ENCODE assay signal across 8 mouse cellular contexts in the genomic region with DNA sequence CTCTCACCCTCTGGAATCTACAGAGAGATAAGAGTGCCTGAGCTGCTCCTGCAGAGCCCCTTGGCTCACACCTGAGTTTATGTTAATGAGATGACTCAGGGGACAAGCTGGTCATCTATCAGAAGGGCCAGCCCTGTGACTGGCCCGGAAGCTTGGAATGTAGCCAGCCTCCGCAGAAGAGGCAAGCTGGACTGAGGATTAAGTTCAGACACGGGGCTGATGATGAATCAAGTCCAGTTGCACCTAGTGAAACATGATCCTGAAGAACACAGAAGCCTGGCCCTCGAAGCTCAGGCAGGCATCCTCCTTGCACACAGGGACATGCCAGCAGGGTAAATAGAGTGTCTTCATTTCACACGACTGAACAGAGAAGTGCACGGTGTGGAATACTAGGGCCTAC. TPM values are rescaled to one million over a fixed set of nuclear protein-coding genes. Genes with fewer than 3 reads are reported as not detected.
DNase-seq lines count a peak whose midpoint lies in the region; ATAC-seq and TF ChIP-seq lines count a peak whose summit lies in the region.

No protein-coding gene starts in this region.

- WGBS in thymus, adult 2 months = 85% methylated on average over 6 of the region's 6 CpGs

- peak overlapping the region; percentile 38 for H3K27ac ChIP-seq in thymus, adult 2 months (ENCODE audit: control insufficient read depth, insufficient read depth, low read length)

- ATAC-seq in inflammation-experienced regulatory T-cells, adult 6 months = no peak

- no peak for DNase-seq in thymus, adult 2 months
- DNase-seq in thymus, postnatal 4 days = no peak
- peak; percentile 88 for DNase-seq in gastrocnemius, adult 18-20 months (ENCODE audit: low spot score)
- DNase-seq in kidney, adult 18-20 months = peak; percentile 14
- peak; percentile 50 for DNase-seq in urinary bladder, postnatal 25 days (ENCODE audit: low spot score)
- no peak for DNase-seq in left cerebral cortex, adult 18-20 months (ENCODE audit: low spot score in 2 of 2)
- DNase-seq in left cerebral cortex, adult 11 months (ENCODE audit: low spot score) = no peak

- no peak overlapping the region for H3K4me3 ChIP-seq in thymus, adult 2 months (ENCODE audit: control insufficient read depth, insufficient read depth, low read length)

- H3K36me3 ChIP-seq in thymus, adult 2 months (ENCODE audit: control insufficient read depth, insufficient read depth, low read length) = peaks cover 20% of the 10 kb centered on the region

- H3K4me1 ChIP-seq in thymus, adult 2 months (replicated peaks; ENCODE audit: control insufficient read depth, insufficient read depth, low read length) = peaks cover 24% of the 10 kb centered on the region

- no peak for TF ChIP-seq POLR2A in thymus, adult 2 months (IDR thresholded peaks at IDR 0.05; ENCODE audit: control insufficient read depth, extremely low read depth, insufficient read depth, low read length, poor library complexity)

- no peaks in the 10 kb centered on the region for H3K27me3 ChIP-seq in thymus, adult 2 months (ENCODE audit: control insufficient read depth, insufficient read depth, low read length)

- no peak for TF ChIP-seq CTCF in thymus, adult 2 months (IDR thresholded peaks at IDR 0.05; ENCODE audit: borderline replicate concordance, control insufficient read depth, extremely low read depth, insufficient read depth, low read length, poor library complexity)

RNA-seq across cellular contexts. Expression of a gene that starts 17.7 kb away (rescaled TPM):
- 5.0 and 7.8 TPM in 2 replicates for polyA plus RNA-seq in thymus, adult 2 months (2012; rRNA removed)
- under 1 TPM; 0.43 to 0.73 TPM for total RNA-seq in gastrocnemius, adult 18-20 months (2021)
- under 1 TPM in 1 of 2 experiments, not detected in 1; 0.47 TPM for total RNA-seq in left cerebral cortex, adult 18-20 months (2021)
- under 1 TPM in 2 of 3 experiments, not detected in 1; 0.35 to 0.66 TPM for polyA plus RNA-seq in inflammation-experienced regulatory T-cells, adult 6 months (2017; shearing (Covaris generic))

RNA-seq across cellular contexts. Expression of a gene that starts 38.7 kb away (rescaled TPM):
- polyA plus RNA-seq in thymus, adult 2 months (2012; rRNA removed) = 206 and 226 TPM in 2 replicates
- total RNA-seq in gastrocnemius, adult 18-20 months (2021) = 10 to 100 TPM; 12.9 to 17.0 TPM
- total RNA-seq in left cerebral cortex, adult 18-20 months (2021) = 1 to 10 TPM; 5.9 to 6.8 TPM
- polyA plus RNA-seq in inflammation-experienced regulatory T-cells, adult 6 months (2017; shearing (Covaris generic)) = 10 to 100 TPM; 12.4 to 22.0 (median 15.7) TPM

Comparison
In these comparisons a context has a peak if more than half of its experiments do, and no peak if none do; other contexts are left out.
1. DNase-seq: peak in gastrocnemius, adult 18-20 months (single experiment), kidney, adult 18-20 months (single experiment) and urinary bladder, postnatal 25 days (single experiment); none in thymus, adult 2 months (single experiment), thymus, postnatal 4 days (single experiment), left cerebral cortex, adult 18-20 months (0 of 2) and left cerebral cortex, adult 11 months (single experiment).